Mouse (Mus musculus) left cerebral cortex, adult 9 months (tissue): ENCODE measurements at regions not wholly inside any gene's neighbourhood (a gene's known extent, or its start where the extent isn't known, plus 50 kb on each side); places are given as distances from the start of the nearest gene placed in this dataset.

Experiments
- DNase-seq, 2 experiments: peaks; one replicate each; pipeline ENCODE4 v3.0.0; 2022; ENCODE audit warnings: low spot score in 2 of 2

GRCm38 (mm10) chr14:101997535-101997934 is 267.8 kb downstream of the Lmo7 start:
- no peak for DNase-seq

DNA sequence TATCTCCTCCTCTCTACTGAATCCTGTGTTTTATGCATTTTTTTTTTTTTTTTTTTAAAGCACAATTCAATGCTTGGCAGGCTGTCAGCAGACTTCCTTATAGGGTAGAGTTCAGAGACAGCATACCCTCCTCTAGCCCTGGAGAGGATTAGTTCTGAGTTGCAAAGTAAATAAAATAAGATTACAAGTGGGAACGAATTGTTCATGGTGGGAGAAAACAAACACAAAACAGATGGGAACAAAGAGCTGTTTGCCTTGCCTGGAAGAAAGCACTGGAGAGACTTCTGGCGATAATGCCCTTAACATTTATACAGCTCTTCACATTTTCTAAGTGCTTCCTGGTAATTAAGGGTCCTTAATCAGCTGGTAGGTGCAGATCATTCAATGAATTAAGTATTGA is 254.6 kb downstream of the Lmo7 start:
- no peak for DNase-seq
